Mouse (Mus musculus) induced T-regulatory cell, adult 2 months (primary cell): ENCODE results near the gene Tecrl.

Source experiments
- DNase-seq: peaks from one replicate; pipeline ENCODE4 v3.0.0-alpha.2; 2012; ENCODE audit warnings: low read depth

Gene Tecrl

DNA sequence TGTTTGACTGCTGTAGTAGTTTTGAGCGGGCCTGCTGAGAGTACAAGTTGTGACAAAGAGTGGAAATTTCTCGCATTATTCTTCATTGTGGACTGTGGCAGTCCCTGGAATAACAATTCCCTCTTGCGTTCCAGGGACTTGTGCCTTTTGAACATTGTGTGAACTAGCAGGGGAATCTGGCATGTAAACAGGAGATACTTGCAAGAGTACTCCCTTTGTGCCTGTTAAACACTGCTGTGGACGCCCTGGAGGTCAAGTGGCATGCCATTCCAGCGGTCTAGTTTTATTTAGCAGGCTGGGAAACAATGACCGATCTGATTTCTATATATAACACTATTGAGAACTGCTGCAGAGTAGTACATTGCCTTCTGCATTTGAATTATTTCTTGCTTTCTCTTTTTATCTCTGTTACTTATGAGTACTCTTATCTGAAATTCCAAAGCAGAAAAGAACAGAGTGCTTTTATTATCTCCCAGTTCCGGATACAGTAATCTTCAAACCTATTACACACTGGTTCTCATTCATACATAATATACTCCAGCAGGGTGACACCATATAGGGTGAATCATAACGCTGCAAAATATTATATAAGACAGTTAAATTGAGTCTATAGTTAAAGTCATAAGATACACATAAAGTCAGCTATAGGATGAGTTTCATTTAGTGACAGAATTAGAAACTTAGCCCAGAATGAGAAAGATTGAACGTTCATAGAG is at the start of gene Tecrl:
Gene Tecrl, minus strand, starts transcription at position 350 of the 716 bp plus-strand sequence.
- DNase-seq: no peak

GRCm38 (mm10) chr5:83385021-83385420 is 30.0 kb upstream of the Tecrl start:
- no peak for DNase-seq

GRCm38 (mm10) chr5:83351615-83352014 is 3.4 kb downstream of the Tecrl start:
- no peak for DNase-seq

DNA sequence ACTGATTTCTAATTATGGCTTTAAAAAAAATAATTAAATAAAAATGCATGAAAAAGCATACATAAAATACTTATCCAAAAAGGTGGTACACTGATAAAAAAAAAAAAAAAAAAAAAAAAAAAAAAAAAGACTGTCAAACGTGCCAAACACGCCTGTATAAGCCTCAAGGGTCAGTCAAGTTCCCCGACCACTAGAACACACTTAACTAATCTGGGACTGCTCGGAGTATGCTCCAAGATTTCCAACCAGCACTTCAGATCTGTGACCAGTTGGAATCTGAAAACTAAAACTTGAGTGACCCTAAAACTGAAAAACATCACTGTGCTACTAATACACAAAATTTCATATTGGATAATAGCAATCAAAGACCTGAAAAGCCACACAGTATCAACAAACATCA is 15.9 kb downstream of the Tecrl start:
- DNase-seq: no peak

GRCm38 (mm10) chr5:83267148-83267776 is 87.7 kb downstream of the Tecrl start:
- DNase-seq: no peak

DNA sequence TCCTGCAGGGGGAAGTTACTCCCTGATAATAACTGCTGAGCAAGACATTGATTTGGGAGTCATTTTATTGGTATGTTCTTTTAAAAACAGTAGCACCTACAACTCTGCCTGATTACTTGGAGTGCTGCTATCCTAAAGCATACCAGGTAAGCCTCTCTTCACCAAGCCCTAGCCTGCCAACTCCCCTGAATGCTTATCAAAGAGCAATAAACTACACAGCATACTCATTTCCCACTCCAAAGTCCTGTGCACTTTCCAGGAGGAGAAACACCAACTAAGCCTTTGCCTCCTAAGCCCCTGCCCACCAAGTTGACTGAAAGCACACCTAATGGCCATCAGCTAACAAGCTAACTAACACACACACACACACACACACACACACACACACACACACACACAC is 94.9 kb downstream of the Tecrl start:
- DNase-seq: no peak

DNA sequence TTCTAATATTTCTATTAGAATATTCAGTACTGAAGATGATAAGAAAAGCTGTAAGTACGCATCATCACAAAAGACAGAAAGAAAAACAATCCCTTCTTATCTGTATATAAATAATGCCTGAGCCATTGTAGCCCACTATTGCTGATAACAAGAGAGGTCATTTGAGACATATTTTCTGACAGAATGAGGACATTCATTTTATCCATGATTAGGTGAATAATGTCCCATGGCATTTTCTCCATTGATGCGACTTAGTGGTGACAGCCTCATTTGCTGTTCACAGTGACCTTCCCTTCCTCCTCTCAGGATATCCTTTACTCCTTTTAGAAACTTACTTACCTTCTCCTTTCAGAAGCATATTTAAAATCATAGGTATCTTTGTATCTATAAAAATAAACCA is 100.9 kb downstream of the Tecrl start:
- no peak for DNase-seq

GRCm38 (mm10) chr5:83238848-83239452 is 116.0 kb downstream of the Tecrl start:
- no peak for DNase-seq
